ENCODE assay signal across 12 mouse cellular contexts in the genomic region with DNA sequence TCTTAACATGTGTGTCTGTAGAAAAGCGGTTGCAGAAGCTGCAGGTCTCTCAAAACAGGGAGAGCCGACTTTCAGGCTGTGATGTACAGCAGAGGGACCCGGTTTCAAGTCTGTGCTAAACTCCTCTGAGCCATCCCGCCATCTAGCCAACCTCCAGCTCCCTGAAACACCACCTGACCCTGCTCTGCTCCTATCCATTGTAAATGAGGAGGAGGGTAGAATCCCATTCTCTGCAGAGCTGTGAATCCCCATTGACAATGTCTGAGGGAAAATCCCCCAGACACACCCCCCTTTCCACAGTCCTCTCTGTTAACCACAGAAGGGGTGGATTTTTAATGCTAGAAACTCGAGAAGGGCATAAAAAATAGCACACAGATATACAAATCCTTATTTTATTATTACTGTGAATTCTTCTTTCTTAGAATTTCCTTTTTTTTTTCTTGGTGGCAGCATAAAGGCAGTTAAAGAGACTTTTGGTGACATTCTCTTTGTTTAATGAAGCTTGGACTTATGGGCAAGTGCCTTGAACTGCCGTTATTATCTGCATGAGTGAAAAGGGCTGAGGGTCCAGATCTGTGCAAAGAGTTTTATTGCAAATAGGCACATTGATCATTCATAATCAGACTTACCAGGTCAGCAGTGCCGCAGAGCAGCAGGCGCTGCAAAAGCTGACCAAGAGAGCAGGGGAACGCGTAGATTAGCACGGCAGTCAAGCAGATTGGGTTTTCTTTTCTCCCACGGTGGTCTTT.
DNase-seq lines count a peak whose midpoint lies in the region; ATAC-seq lines count a peak whose summit lies in the region.
"Had no signal": no experiment of that assay in that cellular context is flagged by ENCODE, and none has a peak within 500 bp of the region (broad histone marks: within the 10 kb centered on the region; RNA-seq: fewer than 3 reads in every experiment).

No protein-coding gene starts in this region.

- no peaks in the 10 kb centered on the region; the same call in 1 of the 2 replicates for H3K4me1 ChIP-seq in embryonic facial prominence, embryonic 10.5 days
- peaks cover 14% of the 10 kb centered on the region for H3K4me1 ChIP-seq in hindbrain, embryonic 13.5 days (replicated peaks)
- H3K4me1 ChIP-seq in neural tube, embryonic 12.5 days = peaks cover 10% of the 10 kb centered on the region
- H3K4me1 ChIP-seq: limb, embryonic 15.5 days had no signal

- H3K9ac ChIP-seq in hindbrain, embryonic 13.5 days = peak overlapping the region; percentile 61
- peak overlapping the region; percentile 33; the same call in 1 of the 2 replicates for H3K9ac ChIP-seq in neural tube, embryonic 12.5 days
- H3K9ac ChIP-seq: limb, embryonic 15.5 days had no signal

- peak overlapping the region; percentile 55 for H3K4me2 ChIP-seq in hindbrain, embryonic 13.5 days
- peak overlapping the region; percentile 51 for H3K4me2 ChIP-seq in neural tube, embryonic 12.5 days (replicated peaks)
- H3K4me2 ChIP-seq: limb, embryonic 15.5 days had no signal

- no peaks in the 10 kb centered on the region for H3K9me3 ChIP-seq in embryonic facial prominence, embryonic 10.5 days
- H3K9me3 ChIP-seq in hindbrain, embryonic 13.5 days = no peaks in the 10 kb centered on the region
- H3K9me3 ChIP-seq in neural tube, embryonic 12.5 days = 0 out of 2 replicates have a peak, but pooled peaks cover 3% of the 10 kb centered on the region
- H3K9me3 ChIP-seq: limb, embryonic 15.5 days had no signal

- H3K36me3 ChIP-seq in embryonic facial prominence, embryonic 10.5 days (replicated peaks) = no peaks in the 10 kb centered on the region
- no peaks in the 10 kb centered on the region for H3K36me3 ChIP-seq in hindbrain, embryonic 13.5 days
- no peaks in the 10 kb centered on the region for H3K36me3 ChIP-seq in neural tube, embryonic 12.5 days
- H3K36me3 ChIP-seq: limb, embryonic 15.5 days had no signal

- peak overlapping the region; percentile 11; the same call in 1 of the 2 replicates for H3K4me3 ChIP-seq in embryonic facial prominence, embryonic 10.5 days
- peak overlapping the region; percentile 41 for H3K4me3 ChIP-seq in hindbrain, embryonic 13.5 days
- peak overlapping the region; percentile 15; the same call in 1 of the 2 replicates for H3K4me3 ChIP-seq in neural tube, embryonic 12.5 days
- H3K4me3 ChIP-seq: limb, embryonic 15.5 days had no signal

- WGBS in embryonic facial prominence, embryonic 10.5 days = 64% methylated on average over 12 of the region's 12 CpGs
- 21% methylated on average over 12 of the region's 12 CpGs for WGBS in hindbrain, embryonic 13.5 days
- 33% methylated on average over 12 of the region's 12 CpGs for WGBS in neural tube, embryonic 12.5 days

- no peaks in the 10 kb centered on the region for H3K27me3 ChIP-seq in embryonic facial prominence, embryonic 10.5 days (replicated peaks; ENCODE audit: low read depth, poor library complexity, severe bottlenecking)
- no peaks in the 10 kb centered on the region for H3K27me3 ChIP-seq in hindbrain, embryonic 13.5 days
- H3K27me3 ChIP-seq in neural tube, embryonic 12.5 days (replicated peaks) = no peaks in the 10 kb centered on the region
- H3K27me3 ChIP-seq: limb, embryonic 15.5 days had no signal

- peak; percentile 75 for ATAC-seq in hindbrain, embryonic 13.5 days (ENCODE audit: low FRiP score)
- peak; percentile 73 for ATAC-seq in neural tube, embryonic 12.5 days (ENCODE audit: low FRiP score, low read depth)
- ATAC-seq in erythroid progenitor cell, adult 5-6 weeks (replicated peaks; ENCODE audit: low FRiP score, poor library complexity, severe bottlenecking) = no peak

- no peak overlapping the region for H3K27ac ChIP-seq in embryonic facial prominence, embryonic 10.5 days (replicated peaks)
- H3K27ac ChIP-seq in hindbrain, embryonic 13.5 days = peak overlapping the region; percentile 58; the same call in 1 of the 2 replicates
- H3K27ac ChIP-seq in neural tube, embryonic 12.5 days = no peak overlapping the region
- H3K27ac ChIP-seq: limb, embryonic 15.5 days had no signal

- DNase-seq in brain, adult 2 months (ENCODE audit: low read depth, low spot score) = peak; percentile 19
- DNase-seq in embryonic facial prominence, embryonic 10.5 days (ENCODE audit: low spot score) = no peak
- no peak for DNase-seq in right cerebral cortex, adult 18-20 months
- DNase-seq in gastrocnemius, postnatal 4 days (ENCODE audit: low spot score in 2 of 2) = no peak
- DNase-seq: adrenal gland, adult 2 months; cerebellum, adult 11 months; kidney, adult 9 months; lung, postnatal 10 days had no signal
